Mouse (Mus musculus) embryo, embryonic 11.5 days (tissue): ENCODE measurements around the gene Tyms.
"Not testable (repeated sequence)": the region's sequence is repeated elsewhere in the genome, so short reads cannot be mapped to it uniquely, and the experiment has no call there.

Source experiments
- DNase-seq: peaks from one replicate; pipeline ENCODE4 v3.0.0-alpha.2; 2012; ENCODE audit warnings: low read depth, low spot score

The Tyms gene

GRCm38 (mm10) chr5:30103340-30103739 lies 29.9 kb upstream of the Tyms start:
- DNase-seq, result no peak

- no peak for DNase-seq
Observed at GRCm38 (mm10) chr5:30098260-30098659, 24.8 kb upstream of the Tyms start.

- DNase-seq, result no peak
Observed at GRCm38 (mm10) chr5:30095731-30096130, 22.3 kb upstream of the Tyms start.

GRCm38 (mm10) chr5:30094399-30094798 lies 21.0 kb upstream of the Tyms start:
- no peak for DNase-seq

GRCm38 (mm10) chr5:30092701-30093100 lies 19.3 kb upstream of the Tyms start:
- DNase-seq, result no peak

GRCm38 (mm10) chr5:30072377-30072776 lies 1.0 kb downstream of the Tyms start:
- no peak for DNase-seq

- DNase-seq, result no peak
Observed at GRCm38 (mm10) chr5:30071677-30072076, 1.7 kb downstream of the Tyms start.

GRCm38 (mm10) chr5:30067726-30068125 lies 5.7 kb downstream of the Tyms start:
- no peak for DNase-seq

- DNase-seq, result not testable (repeated sequence)
Observed at GRCm38 (mm10) chr5:30059607-30060006, 13.8 kb downstream of the Tyms start.

GRCm38 (mm10) chr5:30058216-30058731 lies 15.1 kb downstream of the Tyms start:
- DNase-seq, result no peak

GRCm38 (mm10) chr5:30039841-30040240 lies 33.6 kb downstream of the Tyms start:
- DNase-seq, result not testable (repeated sequence)

GRCm38 (mm10) chr5:30039324-30039723 lies 34.1 kb downstream of the Tyms start:
- not testable (repeated sequence) for DNase-seq

- DNase-seq, result not testable (repeated sequence)
Observed at GRCm38 (mm10) chr5:30037111-30037510, 36.3 kb downstream of the Tyms start.

- not testable (repeated sequence) for DNase-seq
Observed at GRCm38 (mm10) chr5:30035862-30036261, 37.6 kb downstream of the Tyms start.

- DNase-seq, result no peak
Observed at GRCm38 (mm10) chr5:30014580-30014979, 58.8 kb downstream of the Tyms start.

- DNase-seq, result no peak
Observed at GRCm38 (mm10) chr5:30012726-30013503, 60.5 kb downstream of the Tyms start, which contains the start of gene Il6. TSS of gene Il6 (plus strand) at chr5:30013114.
